Mouse (Mus musculus): ENCODE measurements around the gene Tmem51.

- TF ChIP-seq POLR2A (IDR thresholded peaks at IDR 0.05; ENCODE audit: borderline replicate concordance, extremely low read depth, low read depth, low read length), result no peak
- no peak for TF ChIP-seq CTCF (IDR thresholded peaks at IDR 0.05; ENCODE audit: insufficient read depth, low read length)
Measured at GRCm38 (mm10) chr4:142117993-142118392, 33.9 kb upstream of the Tmem51 start.
